Mouse (Mus musculus) liver, adult 2 months (tissue): ENCODE data around the gene Ntm. TPM values are rescaled to one million over a fixed set of nuclear protein-coding genes. Genes with fewer than 3 reads are reported as not detected.

Experiments used
- DNase-seq: peaks from one replicate; pipeline ENCODE4 v3.0.0-alpha.2; 2011; ENCODE audit warnings: low read depth, low spot score; ENCODE audit errors: extremely low read depth
- H3K27ac ChIP-seq: fragments of 200-500 bp; replicated peaks from 2 replicates; pipeline ENCODE4 v1.5.1; 2012; ENCODE audit warnings: low read depth, mild to moderate bottlenecking, control low read depth, inconsistent platforms, low read length; ENCODE audit not compliant: insufficient read depth
- H3K27me3 ChIP-seq: fragments of 200-500 bp; 2 replicates; pipeline ENCODE4 v1.6.1; 2012; ENCODE audit warnings: mild to moderate bottlenecking, moderate library complexity, low read length, inconsistent platforms; ENCODE audit not compliant: control insufficient read depth, insufficient read depth
- H3K36me3 ChIP-seq: fragments of 200-500 bp; 2 replicates; pipeline ENCODE4 v1.6.1; 2012; ENCODE audit warnings: low read length, inconsistent platforms; ENCODE audit not compliant: control insufficient read depth, insufficient read depth
- H3K4me1 ChIP-seq: fragments of 200-500 bp; 2 replicates; pipeline ENCODE4 v1.6.1; 2011; ENCODE audit warnings: low read length; ENCODE audit not compliant: control insufficient read depth, insufficient read depth
- H3K4me3 ChIP-seq: fragments of 200-500 bp; 2 replicates; pipeline ENCODE4 v1.5.1; 2011; ENCODE audit warnings: low read depth, mild to moderate bottlenecking, control low read depth, low read length, moderate library complexity; ENCODE audit not compliant: insufficient read depth
- H3K79me2 ChIP-seq: fragments of 200-500 bp; 2 replicates; pipeline ENCODE4 v1.6.1; 2012; ENCODE audit warnings: inconsistent platforms, mild to moderate bottlenecking, low read length, moderate library complexity; ENCODE audit not compliant: control insufficient read depth, insufficient read depth
- H3K9ac ChIP-seq: fragments of 200-500 bp; 2 replicates; pipeline ENCODE4 v1.6.1; 2012; ENCODE audit warnings: low read depth, mild to moderate bottlenecking, control low read depth, inconsistent platforms, low read length
- CTCF ChIP-seq: fragments of 200-500 bp; IDR thresholded peaks from 2 replicates; pipeline ENCODE4 v1.5.1; 2011; ENCODE audit warnings: low read depth, low read length, control low read depth
- POLR2A ChIP-seq: fragments of 200-500 bp; IDR thresholded peaks from 2 replicates; pipeline ENCODE4 v1.6.1; 2011; ENCODE audit warnings: low read length, control low read depth; ENCODE audit not compliant: insufficient read depth; ENCODE audit errors: extremely low read depth
- WGBS: fragments of 180-500 bp; shearing (Covaris S2); methylation state at CpG from one replicate; pipeline ENCODE4 v1.1.7; 2018; 5-methylcytosine and 5-hydroxymethylcytosine counted together
- polyA plus RNA-seq: library from polyadenylated mRNA; depleted of rRNA; stranded (reverse); fragments of >200 nt; gene quantifications from 2 replicates; pipeline ENCODE4 v1.2.3, GENCODE M21; 2012
- total RNA-seq: library from RNA; depleted of rRNA; stranded (reverse); fragments of >200 nt; gene quantifications from 2 replicates; pipeline ENCODE4 v1.2.3, GENCODE M21; 2014

Gene Ntm
- total and polyA plus RNA-seq, 2 experiments: 2.1 to 3.2 TPM

DNA sequence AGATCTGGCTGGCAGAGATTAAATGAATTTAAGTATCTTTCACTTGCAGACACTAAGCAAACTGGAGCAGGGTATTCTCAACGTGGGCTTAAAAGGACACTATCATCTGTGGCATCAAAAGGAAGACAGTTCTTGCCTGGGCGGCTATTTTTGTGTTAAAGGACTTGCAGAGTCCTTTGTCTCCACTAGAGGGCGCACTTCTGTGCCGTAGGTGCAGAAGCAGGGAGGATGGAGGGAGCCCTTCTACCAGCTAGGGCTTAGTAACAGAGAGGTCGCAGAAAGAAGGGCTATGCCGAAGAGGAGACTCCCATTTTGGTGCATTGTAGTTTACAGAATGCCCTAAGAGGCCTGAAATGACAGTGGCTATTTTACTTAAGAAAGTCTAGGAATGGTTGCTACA, 308.1 kb downstream of the Ntm start:
- H3K4me1 ChIP-seq: no peaks in the 10 kb centered on the region
- WGBS: 15% methylated on average over 6 of the region's 6 CpGs
- DNase-seq: no peak
- H3K79me2 ChIP-seq: no peaks in the 10 kb centered on the region
- H3K27me3 ChIP-seq: no peaks in the 10 kb centered on the region
- H3K9ac ChIP-seq: no peak overlapping the region
- H3K4me3 ChIP-seq: no peak overlapping the region
- H3K27ac ChIP-seq: no peak overlapping the region
- no peaks in the 10 kb centered on the region for H3K36me3 ChIP-seq
- TF ChIP-seq POLR2A: no peak
- peak; percentile 76 for TF ChIP-seq CTCF

DNA sequence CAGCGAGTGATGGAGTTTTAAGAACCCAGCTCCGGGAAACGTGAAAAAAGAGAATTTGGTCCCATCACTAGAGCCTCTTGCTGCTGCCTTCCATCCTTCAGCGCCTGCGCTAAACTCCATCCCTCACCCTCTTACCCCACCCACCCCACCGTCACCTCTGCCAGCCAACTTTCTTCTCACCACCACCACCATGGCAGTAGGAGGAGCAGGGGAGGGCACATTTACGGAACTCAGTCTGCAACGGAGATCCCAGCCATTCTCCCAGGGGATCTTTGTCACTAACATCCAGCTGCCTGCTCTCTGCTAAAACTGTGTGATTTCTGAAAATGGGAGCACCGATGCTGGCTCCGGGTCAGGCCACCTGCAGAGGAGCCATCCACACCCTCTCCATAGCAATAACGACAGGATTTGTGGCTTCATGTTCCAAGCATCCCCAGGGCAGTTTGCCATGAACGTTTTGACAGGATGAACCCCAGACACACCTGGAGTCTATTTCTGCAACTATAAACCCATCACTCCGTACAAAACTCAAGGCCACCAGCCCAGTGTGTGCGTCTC, 309.2 kb downstream of the Ntm start:
- H3K27ac ChIP-seq: no peak overlapping the region
- WGBS: 73% methylated on average over 14 of the region's 14 CpGs

DNA sequence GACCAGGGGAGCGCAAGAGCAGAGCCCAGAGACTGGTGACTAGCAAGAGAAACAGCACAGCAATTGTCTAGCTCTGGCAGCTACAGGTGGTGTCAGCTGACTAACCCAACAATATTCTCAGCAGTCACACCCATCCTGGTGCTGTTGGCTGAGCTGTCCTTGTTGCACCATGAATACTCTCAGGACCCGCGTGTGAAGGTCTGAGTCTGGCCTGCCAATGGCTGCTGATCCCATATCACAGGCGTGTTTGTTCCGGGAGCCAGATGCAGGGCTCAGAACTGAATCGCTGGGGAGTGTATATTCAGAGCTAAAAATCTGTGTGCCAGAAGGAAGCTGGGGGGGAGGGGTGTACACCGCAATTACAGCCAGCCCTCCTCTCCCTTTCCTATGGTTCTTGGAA, 310.1 kb downstream of the Ntm start:
- WGBS: 74% methylated on average over 7 of the region's 7 CpGs
- H3K9ac ChIP-seq: no peak overlapping the region
- H3K27ac ChIP-seq: no peak overlapping the region
- no peak for DNase-seq
- H3K4me3 ChIP-seq: no peak overlapping the region
- no peaks in the 10 kb centered on the region for H3K36me3 ChIP-seq
- TF ChIP-seq POLR2A (no peak), CTCF (no peak)
- H3K4me1 ChIP-seq: no peaks in the 10 kb centered on the region
- no peaks in the 10 kb centered on the region for H3K79me2 ChIP-seq
- H3K27me3 ChIP-seq: no peaks in the 10 kb centered on the region

More for the DNA sequence above, 309.2 kb downstream of the Ntm start:
- TF ChIP-seq POLR2A: no peak
- TF ChIP-seq CTCF: no peak
- DNase-seq: no peak
- H3K36me3 ChIP-seq: no peaks in the 10 kb centered on the region
- no peaks in the 10 kb centered on the region for H3K27me3 ChIP-seq
- no peak overlapping the region for H3K9ac ChIP-seq
- H3K79me2 ChIP-seq: no peaks in the 10 kb centered on the region
- H3K4me1 ChIP-seq: no peaks in the 10 kb centered on the region
- H3K4me3 ChIP-seq: no peak overlapping the region

DNA sequence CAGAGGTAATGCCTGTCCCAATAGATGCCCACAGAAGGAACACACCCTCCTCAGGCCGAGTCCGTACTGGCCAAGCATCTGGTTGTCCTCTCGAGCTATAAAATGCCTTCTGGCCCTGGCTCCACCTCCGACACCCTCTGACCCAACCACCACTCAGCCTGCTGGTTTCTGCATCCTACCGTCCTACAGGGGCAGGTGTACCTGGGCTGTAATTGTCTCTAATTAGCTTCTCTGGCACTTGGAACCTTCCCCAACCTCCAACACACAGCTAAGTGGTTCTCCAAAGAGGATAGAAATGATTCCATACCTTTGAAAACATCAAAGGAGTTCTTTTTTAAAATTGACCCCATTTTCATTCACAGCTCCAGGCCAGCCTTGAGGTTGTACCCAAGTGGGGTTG, 311.1 kb downstream of the Ntm start:
- H3K4me1 ChIP-seq: no peaks in the 10 kb centered on the region
- TF ChIP-seq CTCF: no peak
- no peak for TF ChIP-seq POLR2A
- no peaks in the 10 kb centered on the region for H3K79me2 ChIP-seq
- 63% methylated on average over 5 of the region's 5 CpGs for WGBS
- no peak overlapping the region for H3K4me3 ChIP-seq
- no peak overlapping the region for H3K27ac ChIP-seq
- no peak for DNase-seq
- no peak overlapping the region for H3K9ac ChIP-seq
- no peaks in the 10 kb centered on the region for H3K36me3 ChIP-seq
- no peaks in the 10 kb centered on the region for H3K27me3 ChIP-seq

DNA sequence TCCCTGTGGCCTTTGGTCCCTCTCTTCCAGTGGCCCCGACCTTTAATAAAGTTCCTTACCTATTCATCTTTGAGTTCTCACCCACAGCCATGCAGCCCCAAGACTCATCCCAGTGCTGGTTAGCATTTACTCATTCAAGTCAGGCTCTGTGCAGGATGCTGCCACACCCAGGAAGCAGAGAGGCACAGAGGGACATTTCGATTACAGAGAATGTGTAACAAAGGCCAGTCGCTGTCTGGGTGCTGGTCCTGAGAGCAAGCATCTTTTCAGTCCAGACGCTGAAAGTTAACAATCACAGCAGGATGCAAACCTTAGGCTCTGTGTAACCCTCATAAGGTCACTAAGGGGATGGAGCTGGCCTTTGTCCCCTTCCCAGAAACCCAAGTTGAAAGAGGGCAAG, 311.7 kb downstream of the Ntm start:
- 76% methylated on average over 4 of the region's 4 CpGs for WGBS
- H3K4me3 ChIP-seq: no peak overlapping the region
- no peak overlapping the region for H3K27ac ChIP-seq
- H3K79me2 ChIP-seq: no peaks in the 10 kb centered on the region
- no peaks in the 10 kb centered on the region for H3K4me1 ChIP-seq
- DNase-seq: no peak
- TF ChIP-seq CTCF (no peak), POLR2A (no peak)
- no peak overlapping the region for H3K9ac ChIP-seq
- H3K36me3 ChIP-seq: no peaks in the 10 kb centered on the region
- no peaks in the 10 kb centered on the region for H3K27me3 ChIP-seq

DNA sequence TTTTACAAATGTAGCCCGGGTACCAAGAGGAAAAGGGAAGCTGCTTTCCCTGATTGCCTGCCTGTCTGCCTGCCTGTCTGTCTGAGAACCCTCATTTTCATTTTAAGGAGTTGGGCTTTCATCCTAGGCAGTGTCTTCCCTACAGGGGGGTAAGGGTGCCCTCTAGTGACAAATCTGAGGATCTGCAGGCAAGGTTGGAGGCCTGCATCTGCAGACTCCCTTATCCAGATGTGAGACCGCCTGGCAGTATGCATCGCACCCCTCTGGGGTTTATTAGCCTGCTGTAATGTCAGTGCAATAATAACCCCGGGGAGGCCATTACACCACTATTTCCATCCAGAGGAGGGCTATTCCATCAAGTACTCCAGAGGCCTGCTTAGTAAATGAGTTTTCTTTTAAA, 312.3 kb downstream of the Ntm start:
- Histone ChIP-seq H3K27ac (no peak overlapping the region), H3K4me3 (no peak overlapping the region), H3K27me3 (no peaks in the 10 kb centered on the region), H3K9ac (no peak overlapping the region), H3K4me1 (no peaks in the 10 kb centered on the region), H3K36me3 (no peaks in the 10 kb centered on the region), H3K79me2 (no peaks in the 10 kb centered on the region)
- 36% methylated on average over 4 of the region's 4 CpGs for WGBS
- no peak for DNase-seq
- peak; percentile 75 for TF ChIP-seq CTCF
- no peak for TF ChIP-seq POLR2A
